Mouse (Mus musculus) heart, embryonic 11.5 days (tissue): ENCODE measurements around the gene Cd247. TPM values are rescaled to one million over a fixed set of nuclear protein-coding genes. Genes with fewer than 3 reads are reported as not detected.

ENCODE experiments used
- ATAC-seq: fragments of 200-750 bp; cut with Nextera tagmentation; replicated peaks from 2 replicates; pipeline ENCODE4 v1.8.0; 2017; ENCODE audit warnings: moderate library complexity; ENCODE audit not compliant: insufficient number of reproducible peaks, low FRiP score, low TSS enrichment
- H3K27ac ChIP-seq: fragments of 300-500 bp; sonication (generic); 2 replicates; pipeline ENCODE4 v1.5.1; 2014; ENCODE audit warnings: mild to moderate bottlenecking, low read depth, low read length
- H3K27me3 ChIP-seq: fragments of 300-500 bp; sonication (generic); 2 replicates; pipeline ENCODE4 v1.6.1; 2014; ENCODE audit warnings: mild to moderate bottlenecking, low read length, mixed read lengths; ENCODE audit not compliant: control insufficient read depth, insufficient read depth
- H3K36me3 ChIP-seq: fragments of 300-500 bp; sonication (generic); 2 replicates; pipeline ENCODE4 v1.6.1; 2014; ENCODE audit warnings: mild to moderate bottlenecking, low read length, moderate library complexity, mixed read lengths; ENCODE audit not compliant: control insufficient read depth, insufficient read depth
- H3K4me1 ChIP-seq: fragments of 300-500 bp; sonication (generic); 2 replicates; pipeline ENCODE4 v1.6.1; 2014; ENCODE audit warnings: low read length; ENCODE audit not compliant: control insufficient read depth, insufficient read depth
- H3K4me2 ChIP-seq: fragments of 300-500 bp; sonication (generic); 2 replicates; pipeline ENCODE4 v1.6.1; 2014; ENCODE audit warnings: mild to moderate bottlenecking, moderate library complexity
- H3K4me3 ChIP-seq: fragments of 300-500 bp; sonication (generic); 2 replicates; pipeline ENCODE4 v1.5.1; 2014; ENCODE audit warnings: low read depth, low read length
- H3K9ac ChIP-seq: fragments of 300-500 bp; sonication (generic); 2 replicates; pipeline ENCODE4 v1.6.1; 2014; ENCODE audit warnings: mild to moderate bottlenecking, low read depth, low read length, moderate library complexity
- H3K9me3 ChIP-seq: fragments of 300-500 bp; sonication (generic); replicated peaks from 2 replicates; pipeline ENCODE4 v1.6.1; 2016; ENCODE audit warnings: low read length; ENCODE audit not compliant: control insufficient read depth
- WGBS: fragments of 180-500 bp; shearing (Covaris S2); extraction: QIAGEN DNeasy Blood & Tissue Kit; methylation state at CpG from one replicate; pipeline ENCODE4 v1.1.7; 2014; ENCODE audit not compliant: insufficient replicate concordance; 5-methylcytosine and 5-hydroxymethylcytosine counted together
- polyA plus RNA-seq: library from polyadenylated mRNA; unstranded; fragments of >200 nt; fragmentation: Nextera tagmentation; extraction: Ambion mirVana; gene quantifications from 2 replicates; pipeline ENCODE4 v1.2.1, GENCODE M21; 2014

The Cd247 gene
- polyA plus RNA-seq, 1 experiment from 2014 or later, result 0.64 TPM

GRCm38 (mm10) chr1:165818145-165818860, 29.8 kb downstream of the Cd247 start:
- WGBS, result 21% methylated on average over 8 of the region's 8 CpGs
- Histone ChIP-seq H3K4me1 (peaks cover 20% of the 10 kb centered on the region), H3K36me3 (no peaks in the 10 kb centered on the region), H3K9me3 (no peaks in the 10 kb centered on the region), H3K27ac (peak overlapping the region; percentile 79), H3K9ac (no peak overlapping the region), H3K4me2 (peak overlapping the region; percentile 45), H3K4me3 (no peak overlapping the region), H3K27me3 (no peaks in the 10 kb centered on the region)
- ATAC-seq, result peak; percentile 94

GRCm38 (mm10) chr1:165819147-165819546, 30.7 kb downstream of the Cd247 start:
- Histone ChIP-seq H3K9ac (no peak overlapping the region), H3K4me3 (no peak overlapping the region), H3K27ac (0 out of 2 replicates have a peak overlapping the region, but pooled peaks have one; percentile 79), H3K36me3 (no peaks in the 10 kb centered on the region), H3K9me3 (no peaks in the 10 kb centered on the region), H3K4me2 (no peak overlapping the region), H3K27me3 (no peaks in the 10 kb centered on the region), H3K4me1 (peaks cover 16% of the 10 kb centered on the region)
- no peak for ATAC-seq
- WGBS, result 61% methylated on average over 4 of the region's 4 CpGs

GRCm38 (mm10) chr1:165822031-165822430, 33.5 kb downstream of the Cd247 start:
- peaks cover 10% of the 10 kb centered on the region for H3K4me1 ChIP-seq
- H3K4me2 ChIP-seq, result no peak overlapping the region
- no peak for ATAC-seq
- H3K9ac ChIP-seq, result no peak overlapping the region
- H3K27me3 ChIP-seq, result no peaks in the 10 kb centered on the region
- 80% methylated on average over 2 of the region's 2 CpGs for WGBS
- H3K36me3 ChIP-seq, result no peaks in the 10 kb centered on the region
- no peak overlapping the region for H3K4me3 ChIP-seq
- no peaks in the 10 kb centered on the region for H3K9me3 ChIP-seq
- H3K27ac ChIP-seq, result no peak overlapping the region

GRCm38 (mm10) chr1:165828173-165828572, 39.7 kb downstream of the Cd247 start:
- Histone ChIP-seq H3K4me1 (no peaks in the 10 kb centered on the region), H3K4me2 (no peak overlapping the region), H3K27me3 (no peaks in the 10 kb centered on the region), H3K4me3 (no peak overlapping the region), H3K27ac (no peak overlapping the region), H3K36me3 (no peaks in the 10 kb centered on the region), H3K9me3 (no peaks in the 10 kb centered on the region), H3K9ac (no peak overlapping the region)
- no peak for ATAC-seq
- WGBS, result 75% methylated on average over 5 of the region's 5 CpGs

GRCm38 (mm10) chr1:165828615-165829014, 40.1 kb downstream of the Cd247 start:
- H3K27ac ChIP-seq, result no peak overlapping the region
- ATAC-seq, result no peak
- no peaks in the 10 kb centered on the region for H3K36me3 ChIP-seq
- no peaks in the 10 kb centered on the region for H3K4me1 ChIP-seq
- WGBS, result 87% methylated on average over 6 of the region's 6 CpGs
- no peaks in the 10 kb centered on the region for H3K9me3 ChIP-seq
- no peak overlapping the region for H3K9ac ChIP-seq
- no peak overlapping the region for H3K4me2 ChIP-seq
- H3K4me3 ChIP-seq, result no peak overlapping the region
- H3K27me3 ChIP-seq, result no peaks in the 10 kb centered on the region

GRCm38 (mm10) chr1:165829890-165830289, 41.4 kb downstream of the Cd247 start:
- no peak overlapping the region for H3K9ac ChIP-seq
- H3K4me1 ChIP-seq, result no peaks in the 10 kb centered on the region
- H3K27ac ChIP-seq, result no peak overlapping the region
- no peak overlapping the region for H3K4me3 ChIP-seq
- no peaks in the 10 kb centered on the region for H3K36me3 ChIP-seq
- no peak for ATAC-seq
- no peak overlapping the region for H3K4me2 ChIP-seq
- H3K9me3 ChIP-seq, result no peaks in the 10 kb centered on the region
- H3K27me3 ChIP-seq, result no peaks in the 10 kb centered on the region
- WGBS, result 79% methylated on average over 5 of the region's 5 CpGs

GRCm38 (mm10) chr1:165833244-165833643, 44.8 kb downstream of the Cd247 start:
- no peaks in the 10 kb centered on the region for H3K36me3 ChIP-seq
- H3K9me3 ChIP-seq, result no peaks in the 10 kb centered on the region
- H3K9ac ChIP-seq, result no peak overlapping the region
- no peak for ATAC-seq
- peaks cover 8% of the 10 kb centered on the region for H3K4me1 ChIP-seq
- H3K4me3 ChIP-seq, result no peak overlapping the region
- no peak overlapping the region for H3K27ac ChIP-seq
- H3K27me3 ChIP-seq, result peaks cover 2% of the 10 kb centered on the region; the same call in 1 of the 2 replicates
- WGBS, result 25% methylated on average over 4 of the region's 4 CpGs
- H3K4me2 ChIP-seq, result no peak overlapping the region

GRCm38 (mm10) chr1:165833910-165834632, 45.6 kb downstream of the Cd247 start:
- H3K27ac ChIP-seq, result no peak overlapping the region
- H3K4me1 ChIP-seq, result peaks cover 8% of the 10 kb centered on the region
- H3K4me2 ChIP-seq, result no peak overlapping the region
- H3K9ac ChIP-seq, result no peak overlapping the region
- ATAC-seq, result no peak
- H3K27me3 ChIP-seq, result peaks cover 2% of the 10 kb centered on the region; the same call in 1 of the 2 replicates
- 38% methylated on average over 17 of the region's 17 CpGs for WGBS
- no peak overlapping the region for H3K4me3 ChIP-seq
- H3K36me3 ChIP-seq, result no peaks in the 10 kb centered on the region
- H3K9me3 ChIP-seq, result no peaks in the 10 kb centered on the region
